ENCODE assay signal across 16 mouse cellular contexts in genomic region chr2:6729984-6730383, GRCm38 (mm10).
DNase-seq lines count a peak whose midpoint lies in the region; ATAC-seq lines count a peak whose summit lies in the region.
"Had no signal": no experiment of that assay in that cellular context is flagged by ENCODE, and none has a peak within 500 bp of the region (broad histone marks: within the 10 kb centered on the region; RNA-seq: fewer than 3 reads in every experiment).

No protein-coding gene starts in this region.

- H3K9me3 ChIP-seq in forebrain, embryonic 13.5 days (replicated peaks): no peaks in the 10 kb centered on the region
- H3K9me3 ChIP-seq in forebrain, embryonic 10.5 days: no peaks in the 10 kb centered on the region
- no peaks in the 10 kb centered on the region for H3K9me3 ChIP-seq in hindbrain, embryonic 15.5 days
- no peaks in the 10 kb centered on the region for H3K9me3 ChIP-seq in hindbrain, embryonic 12.5 days (replicated peaks)
- H3K9me3 ChIP-seq: midbrain, embryonic 12.5 days had no signal

- no peaks in the 10 kb centered on the region for H3K27me3 ChIP-seq in forebrain, embryonic 13.5 days
- H3K27me3 ChIP-seq in forebrain, embryonic 10.5 days (ENCODE audit: poor library complexity, severe bottlenecking): no peaks in the 10 kb centered on the region
- no peaks in the 10 kb centered on the region for H3K27me3 ChIP-seq in hindbrain, embryonic 15.5 days
- no peaks in the 10 kb centered on the region for H3K27me3 ChIP-seq in hindbrain, embryonic 12.5 days
- H3K27me3 ChIP-seq: midbrain, embryonic 12.5 days had no signal

- H3K4me2 ChIP-seq in forebrain, embryonic 13.5 days: no peak overlapping the region
- H3K4me2 ChIP-seq in hindbrain, embryonic 15.5 days: no peak overlapping the region
- no peak overlapping the region for H3K4me2 ChIP-seq in hindbrain, embryonic 12.5 days (replicated peaks)
- H3K4me2 ChIP-seq: midbrain, embryonic 12.5 days had no signal

- no peak overlapping the region for H3K4me3 ChIP-seq in forebrain, embryonic 13.5 days
- no peak overlapping the region for H3K4me3 ChIP-seq in forebrain, embryonic 10.5 days
- H3K4me3 ChIP-seq in hindbrain, embryonic 15.5 days: no peak overlapping the region
- H3K4me3 ChIP-seq in hindbrain, embryonic 12.5 days: no peak overlapping the region
- H3K4me3 ChIP-seq: midbrain, embryonic 12.5 days had no signal

- no peak overlapping the region for H3K9ac ChIP-seq in forebrain, embryonic 13.5 days
- no peak overlapping the region for H3K9ac ChIP-seq in hindbrain, embryonic 15.5 days
- H3K9ac ChIP-seq in hindbrain, embryonic 12.5 days: no peak overlapping the region
- H3K9ac ChIP-seq: midbrain, embryonic 12.5 days had no signal

- peak overlapping the region; percentile 19; the same call in 1 of the 2 replicates for H3K27ac ChIP-seq in forebrain, embryonic 13.5 days
- H3K27ac ChIP-seq in forebrain, embryonic 10.5 days: no peak overlapping the region
- peak overlapping the region; percentile 21; the same call in 1 of the 2 replicates for H3K27ac ChIP-seq in hindbrain, embryonic 15.5 days (replicated peaks)
- no peak overlapping the region for H3K27ac ChIP-seq in hindbrain, embryonic 12.5 days
- H3K27ac ChIP-seq: midbrain, embryonic 12.5 days had no signal

- WGBS in forebrain, embryonic 13.5 days: 42% methylated on average over 9 of the region's 9 CpGs
- WGBS in forebrain, embryonic 10.5 days: 77% methylated on average over 9 of the region's 9 CpGs
- 38% methylated on average over 9 of the region's 9 CpGs for WGBS in hindbrain, embryonic 15.5 days
- 46% methylated on average over 9 of the region's 9 CpGs for WGBS in hindbrain, embryonic 12.5 days

- peak; percentile 17 for DNase-seq in adrenal gland, adult 2 months
- no peak for DNase-seq in adrenal gland, postnatal 4 days (ENCODE audit: low spot score in 2 of 2)
- no peak for DNase-seq in forebrain, embryonic 10.5 days (ENCODE audit: extremely low spot score, low spot score)
- DNase-seq in adrenal gland, postnatal 25 days: peak; percentile 8
- DNase-seq in MN1 (ENCODE audit: low spot score): no peak
- DNase-seq: cerebellum, postnatal 14 days; gastrocnemius, postnatal 10 days; kidney, adult 2 months; kidney, postnatal 36 days; thymus, adult 18-20 months had no signal

- H3K4me1 ChIP-seq in forebrain, embryonic 13.5 days: peaks cover 49% of the 10 kb centered on the region
- H3K4me1 ChIP-seq in forebrain, embryonic 10.5 days: peaks cover 20% of the 10 kb centered on the region
- peaks cover 30% of the 10 kb centered on the region for H3K4me1 ChIP-seq in hindbrain, embryonic 15.5 days (replicated peaks)
- peaks cover 12% of the 10 kb centered on the region; the same call in 1 of the 2 replicates for H3K4me1 ChIP-seq in hindbrain, embryonic 12.5 days

- no peaks in the 10 kb centered on the region for H3K36me3 ChIP-seq in forebrain, embryonic 13.5 days (ENCODE audit: poor library complexity, severe bottlenecking)
- no peaks in the 10 kb centered on the region for H3K36me3 ChIP-seq in forebrain, embryonic 10.5 days (replicated peaks)
- H3K36me3 ChIP-seq in hindbrain, embryonic 15.5 days: no peaks in the 10 kb centered on the region
- H3K36me3 ChIP-seq in hindbrain, embryonic 12.5 days: no peaks in the 10 kb centered on the region
- H3K36me3 ChIP-seq: midbrain, embryonic 12.5 days had no signal

- ATAC-seq in forebrain, embryonic 13.5 days: no peak
- ATAC-seq in hindbrain, embryonic 15.5 days (ENCODE audit: low FRiP score, low read depth): no peak
- ATAC-seq in hindbrain, embryonic 12.5 days (ENCODE audit: low FRiP score): no peak
- ATAC-seq: activated CD4-positive, CD25-positive, alpha-beta regulatory T cell, adult 4 months; hindbrain, embryonic 16.5 days had no signal

Comparison
In these comparisons a context has a peak if more than half of its experiments do, and no peak if none do; other contexts are left out.
1. DNase-seq: peak in adrenal gland, adult 2 months (single experiment) and adrenal gland, postnatal 25 days (single experiment); none in adrenal gland, postnatal 4 days (0 of 2), forebrain, embryonic 10.5 days (single experiment) and MN1 (single experiment).
2. H3K27ac ChIP-seq: peak in forebrain, embryonic 13.5 days (single experiment) and hindbrain, embryonic 15.5 days (single experiment); none in forebrain, embryonic 10.5 days (single experiment) and hindbrain, embryonic 12.5 days (single experiment).